Mouse (Mus musculus) liver, postnatal 0 days (tissue): ENCODE results near the gene Mt3. TPM values are rescaled to one million over a fixed set of nuclear protein-coding genes. Genes with fewer than 3 reads are reported as not detected.
A peak's percentile ranks its signal among the peaks of the same experiment; 100 is the strongest.

Experiments used
- ATAC-seq: fragments of 200-750 bp; cut with Nextera tagmentation; 2 replicates; pipeline ENCODE4 v1.8.0; 2017; ENCODE audit warnings: mild to moderate bottlenecking, moderate library complexity
- DNase-seq: peaks from one replicate; pipeline ENCODE4 v3.0.0-alpha.2; 2016
- H3K27ac ChIP-seq: fragments of 300-500 bp; sonication (generic); 2 replicates; pipeline ENCODE4 v1.5.1; 2014; ENCODE audit warnings: antibody characterized with exemption, moderate library complexity, mild to moderate bottlenecking, low read depth
- H3K27me3 ChIP-seq: fragments of 300-500 bp; sonication (generic); 2 replicates; pipeline ENCODE4 v1.6.1; 2014; ENCODE audit warnings: low read length, control low read depth, mixed read lengths; ENCODE audit not compliant: insufficient read depth
- H3K36me3 ChIP-seq: fragments of 300-500 bp; sonication (generic); replicated peaks from 2 replicates; pipeline ENCODE4 v1.6.1; 2014; ENCODE audit warnings: mild to moderate bottlenecking, control low read depth, low read length, moderate library complexity, mixed read lengths; ENCODE audit not compliant: insufficient read depth
- H3K4me1 ChIP-seq: fragments of 300-500 bp; sonication (generic); 2 replicates; pipeline ENCODE4 v1.6.1; 2014; ENCODE audit warnings: antibody characterized with exemption, mild to moderate bottlenecking, control low read depth; ENCODE audit not compliant: insufficient read depth
- H3K4me2 ChIP-seq: fragments of 300-500 bp; sonication (generic); 2 replicates; pipeline ENCODE4 v1.6.1; 2014; ENCODE audit warnings: low read depth, mild to moderate bottlenecking, low read length, moderate library complexity, mixed read lengths
- H3K4me3 ChIP-seq: fragments of 300-500 bp; sonication (generic); 2 replicates; pipeline ENCODE4 v1.5.1; 2014; ENCODE audit warnings: low read depth, low read length
- H3K9ac ChIP-seq: fragments of 300-500 bp; sonication (generic); replicated peaks from 2 replicates; pipeline ENCODE4 v1.6.1; 2014; ENCODE audit warnings: mild to moderate bottlenecking, moderate library complexity
- H3K9me3 ChIP-seq: fragments of 300-500 bp; sonication (generic); 2 replicates; pipeline ENCODE4 v1.6.1; 2016; ENCODE audit warnings: mild to moderate bottlenecking, control low read depth, low read length, mixed read lengths
- CTCF ChIP-seq: sonication (generic); IDR thresholded peaks from 2 replicates; pipeline ENCODE4 v1.5.1; 2016; ENCODE audit warnings: antibody characterized with exemption, low read depth
- EP300 ChIP-seq: IDR thresholded peaks from 2 replicates; pipeline ENCODE4 v1.6.1; 2016; ENCODE audit warnings: antibody characterized with exemption, low read depth, mild to moderate bottlenecking
- WGBS: fragments of 180-500 bp; shearing (Covaris S2); extraction: QIAGEN DNeasy Blood & Tissue Kit; methylation state at CpG from one replicate; pipeline ENCODE4 v1.1.7; 2014; ENCODE audit not compliant: insufficient replicate concordance; 5-methylcytosine and 5-hydroxymethylcytosine counted together
- polyA plus RNA-seq: library from polyadenylated mRNA; unstranded; fragments of >200 nt; fragmentation: Nextera tagmentation; extraction: Ambion mirVana; gene quantifications from 2 replicates; pipeline ENCODE4 v1.2.1, GENCODE M21; 2015

Gene Mt3
- polyA plus RNA-seq, 1 experiment from 2014 or later = not detected

GRCm38 (mm10) chr8:94187290-94188002, 35.0 kb downstream of the Mt3 start:
- 34% methylated on average over 21 of the region's 21 CpGs for WGBS
- TF ChIP-seq EP300 (no peak), CTCF (no peak)
- ATAC-seq (no peak), DNase-seq (no peak)
- Histone ChIP-seq H3K9me3 (no peaks in the 10 kb centered on the region), H3K36me3 (no peaks in the 10 kb centered on the region), H3K4me1 (peaks cover 48% of the 10 kb centered on the region), H3K9ac (0 out of 2 replicates have a peak overlapping the region, but pooled peaks have one; percentile 13), H3K27ac (peak overlapping the region; percentile 32; the same call in 1 of the 2 replicates), H3K4me2 (peak overlapping the region; percentile 63), H3K27me3 (peaks cover 6% of the 10 kb centered on the region; the same call in 1 of the 2 replicates), H3K4me3 (no peak overlapping the region)

GRCm38 (mm10) chr8:94189275-94190031, 37.0 kb downstream of the Mt3 start:
- WGBS = 66% methylated on average over 13 of the region's 13 CpGs
- Histone ChIP-seq H3K4me2 (no peak overlapping the region), H3K9me3 (no peaks in the 10 kb centered on the region), H3K27me3 (peaks cover 6% of the 10 kb centered on the region; the same call in 1 of the 2 replicates), H3K9ac (no peak overlapping the region), H3K27ac (no peak overlapping the region), H3K36me3 (no peaks in the 10 kb centered on the region), H3K4me1 (peaks cover 31% of the 10 kb centered on the region), H3K4me3 (no peak overlapping the region)
- TF ChIP-seq CTCF = no peak
- TF ChIP-seq EP300 = no peak
- DNase-seq = no peak
- ATAC-seq = no peak

DNA sequence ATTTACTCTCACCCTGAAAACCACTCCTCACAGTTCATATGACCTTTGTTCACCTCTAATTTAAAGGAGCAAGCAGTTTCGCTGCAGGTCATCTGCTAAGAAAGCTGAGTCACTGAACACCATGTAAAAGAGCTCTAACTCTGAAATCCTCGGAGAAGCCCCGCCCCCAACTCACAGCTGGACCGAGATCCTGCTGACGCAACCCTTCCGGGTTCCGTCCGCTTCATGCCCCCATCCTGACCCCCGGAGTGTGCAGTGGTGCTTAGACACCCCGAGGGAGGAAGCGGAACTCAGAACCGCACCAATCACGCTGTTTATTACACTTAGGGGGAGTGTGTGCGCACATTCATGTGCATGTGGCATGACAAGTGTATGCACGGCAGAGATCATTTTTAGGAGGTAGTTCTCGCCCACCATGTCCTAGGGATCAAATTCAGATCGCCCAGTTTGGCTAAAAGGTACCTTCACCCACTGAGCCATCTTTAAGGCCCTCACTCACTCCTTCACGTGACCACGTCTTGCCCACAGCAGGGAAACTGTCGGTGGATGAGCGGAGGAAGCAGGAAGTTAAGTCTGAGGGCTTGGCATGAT, 38.8 kb downstream of the Mt3 start:
- Histone ChIP-seq H3K4me2 (peak overlapping the region; percentile 69), H3K4me1 (peaks cover 25% of the 10 kb centered on the region), H3K27me3 (peaks cover 6% of the 10 kb centered on the region; the same call in 1 of the 2 replicates), H3K4me3 (peak overlapping the region; percentile 25), H3K9me3 (no peaks in the 10 kb centered on the region), H3K36me3 (no peaks in the 10 kb centered on the region), H3K9ac (peak overlapping the region; percentile 27), H3K27ac (0 out of 2 replicates have a peak overlapping the region, but pooled peaks have one; percentile 49)
- peak; percentile 87 for DNase-seq
- TF ChIP-seq CTCF (0 out of 2 replicates have a peak, but pooled peaks have one; percentile 1), EP300 (peak; percentile 55; the same call in 1 of the 2 replicates)
- ATAC-seq = peak; percentile 52
- WGBS = 11% methylated on average over 21 of the region's 21 CpGs

GRCm38 (mm10) chr8:94192926-94193325, 40.5 kb downstream of the Mt3 start:
- WGBS = 75% methylated on average over 1 of the region's 1 CpGs
- H3K27me3 ChIP-seq = no peaks in the 10 kb centered on the region
- no peaks in the 10 kb centered on the region for H3K36me3 ChIP-seq
- H3K4me1 ChIP-seq = peaks cover 14% of the 10 kb centered on the region
- H3K27ac ChIP-seq = no peak overlapping the region
- no peak overlapping the region for H3K9ac ChIP-seq
- DNase-seq (no peak), ATAC-seq (no peak)
- H3K4me3 ChIP-seq = no peak overlapping the region
- no peaks in the 10 kb centered on the region for H3K9me3 ChIP-seq
- TF ChIP-seq CTCF = no peak
- TF ChIP-seq EP300 = no peak
- no peak overlapping the region for H3K4me2 ChIP-seq

DNA sequence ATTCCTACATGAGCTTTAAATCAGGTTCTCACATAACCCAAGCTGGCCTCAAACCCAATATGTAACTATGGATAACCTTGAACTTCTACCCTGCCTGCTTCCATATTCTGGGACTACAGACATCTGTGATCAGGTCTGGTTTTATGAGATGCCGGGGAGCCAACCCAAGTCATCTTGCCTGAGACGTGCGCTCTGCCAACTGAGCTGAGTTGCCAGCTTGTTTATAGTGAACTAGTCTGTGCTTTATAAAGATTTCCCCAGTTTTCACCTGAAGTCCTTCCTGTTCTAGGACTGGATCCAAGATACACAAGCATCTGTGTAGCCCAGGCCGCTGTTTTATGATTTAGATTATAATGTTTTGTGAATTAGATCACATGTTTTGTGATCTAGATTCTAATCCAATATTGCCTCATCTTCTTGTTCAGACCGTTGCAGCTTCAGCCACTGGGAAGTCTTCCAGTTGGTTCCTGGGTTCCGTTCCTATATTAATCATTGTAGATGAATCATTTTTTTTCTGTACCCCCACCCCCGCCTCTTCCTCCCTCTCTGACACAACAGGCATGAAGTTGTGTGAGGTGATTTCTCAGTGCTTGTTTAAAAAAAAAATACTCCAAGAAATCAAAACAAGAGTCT, 42.3 kb downstream of the Mt3 start:
- ATAC-seq = no peak
- Histone ChIP-seq H3K4me3 (no peak overlapping the region), H3K4me1 (peaks cover 14% of the 10 kb centered on the region), H3K4me2 (no peak overlapping the region), H3K27me3 (no peaks in the 10 kb centered on the region), H3K27ac (no peak overlapping the region), H3K36me3 (no peaks in the 10 kb centered on the region), H3K9me3 (no peaks in the 10 kb centered on the region), H3K9ac (no peak overlapping the region)
- WGBS = 82% methylated on average over 7 of the region's 7 CpGs
- DNase-seq = no peak
- TF ChIP-seq CTCF (no peak), EP300 (no peak)
